Mouse (Mus musculus) heart, postnatal 0 days (tissue): Measurements from ENCODE around the gene Ppif.
A peak's percentile ranks its signal among the peaks of the same experiment; 100 is the strongest.

Experiments
- CTCF ChIP-seq: IDR thresholded peaks from 2 replicates; pipeline ENCODE4 v1.5.1; 2016; ENCODE audit warnings: antibody characterized with exemption, control low read depth, low read depth
- EP300 ChIP-seq: IDR thresholded peaks from 2 replicates; pipeline ENCODE4 v1.6.1; 2016; ENCODE audit warnings: antibody characterized with exemption, low read depth

DNA sequence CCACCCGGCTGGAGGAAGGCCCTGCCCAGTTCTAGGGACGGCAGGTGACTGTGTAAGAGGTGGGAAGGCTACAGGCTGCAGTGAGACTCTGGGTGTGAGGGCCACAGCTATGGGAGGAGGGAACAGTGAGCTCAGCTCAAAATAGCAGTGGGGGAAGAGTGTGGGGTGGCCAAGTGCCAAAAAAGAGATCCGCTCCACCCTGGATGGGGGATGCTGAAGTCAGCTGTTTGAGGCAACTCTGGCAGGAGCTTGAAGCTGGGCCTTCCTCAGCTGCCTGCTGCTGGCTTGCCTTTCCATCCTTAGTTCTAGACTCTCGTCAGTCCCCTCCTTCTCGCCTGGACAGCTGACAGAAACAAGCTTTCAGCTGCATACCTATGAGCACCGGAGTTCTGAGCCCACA is 42.6 kb downstream of the Ppif start:
- TF ChIP-seq CTCF = no peak
- TF ChIP-seq EP300 = 0 out of 2 replicates have a peak, but pooled peaks have one; percentile 79
